Mouse (Mus musculus): ENCODE data around the gene Epp13. TPM values are rescaled to one million over a fixed set of nuclear protein-coding genes. Genes with fewer than 3 reads are reported as not detected.
A peak's percentile ranks its signal among the peaks of the same experiment; 100 is the strongest.
"Not testable (repeated sequence)": the region's sequence is repeated elsewhere in the genome, so short reads cannot be mapped to it uniquely, and the experiment has no call there.

The Epp13 gene
- polyA plus RNA-seq, 1 experiment from 2014 or later = not detected

GRCm38 (mm10) chr7:6277906-6278305 is 25.4 kb downstream of the Epp13 start:
- Histone ChIP-seq H3K4me1 (ENCODE audit: control insufficient read depth, insufficient read depth, low read length) (no peaks in the 10 kb centered on the region), H3K4me3 (replicated peaks; ENCODE audit: low read depth, low read length) (no peak overlapping the region), H3K9me3 (ENCODE audit: control insufficient read depth, low read length) (no peaks in the 10 kb centered on the region), H3K4me2 (ENCODE audit: low read length) (no peak overlapping the region), H3K9ac (replicated peaks; ENCODE audit: low read length) (no peak overlapping the region), H3K27ac (replicated peaks; ENCODE audit: low read depth, low read length) (no peak overlapping the region), H3K27me3 (ENCODE audit: control insufficient read depth, insufficient read depth, low read length) (no peaks in the 10 kb centered on the region), H3K36me3 (ENCODE audit: control insufficient read depth, insufficient read depth, low read length) (no peaks in the 10 kb centered on the region)
- 57% methylated on average over 3 of the region's 3 CpGs for WGBS
- no peak for DNase-seq
- no peak for ATAC-seq (ENCODE audit: low FRiP score, low TSS enrichment)

DNA sequence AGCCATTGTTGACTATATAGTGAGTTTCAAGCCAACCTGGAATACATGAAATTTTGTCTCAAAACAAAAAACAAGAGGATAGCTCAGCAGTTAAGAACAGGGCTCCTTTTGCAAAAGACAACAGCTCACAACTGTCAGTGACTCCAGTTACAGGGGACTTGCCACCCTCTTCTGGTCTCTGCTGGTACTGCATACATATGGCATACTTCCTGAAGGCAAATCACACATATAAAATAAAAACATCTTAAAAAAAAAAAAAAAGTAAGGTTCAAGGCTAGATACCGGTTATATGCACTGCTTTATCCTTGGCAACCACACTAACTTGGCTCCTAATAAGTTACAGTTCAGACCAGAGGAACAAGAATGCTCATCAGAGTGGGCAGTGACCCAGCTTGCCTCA is 30.2 kb downstream of the Epp13 start:
- no peaks in the 10 kb centered on the region for H3K9me3 ChIP-seq (ENCODE audit: control insufficient read depth, low read length)
- H3K9ac ChIP-seq (replicated peaks; ENCODE audit: low read length) = peak overlapping the region; percentile 54; the same call in 1 of the 2 replicates
- no peak overlapping the region for H3K27ac ChIP-seq (replicated peaks; ENCODE audit: low read depth, low read length)
- H3K4me3 ChIP-seq (replicated peaks; ENCODE audit: low read depth, low read length) = peak overlapping the region; percentile 47
- WGBS = 3% methylated on average over 1 of the region's 1 CpGs
- peak; percentile 92 for DNase-seq
- peaks cover 9% of the 10 kb centered on the region for H3K4me1 ChIP-seq (ENCODE audit: control insufficient read depth, insufficient read depth, low read length)
- no peaks in the 10 kb centered on the region for H3K27me3 ChIP-seq (ENCODE audit: control insufficient read depth, insufficient read depth, low read length)
- ATAC-seq (ENCODE audit: low FRiP score, low TSS enrichment) = no peak
- H3K4me2 ChIP-seq (ENCODE audit: low read length) = peak overlapping the region; percentile 58
- no peaks in the 10 kb centered on the region for H3K36me3 ChIP-seq (ENCODE audit: control insufficient read depth, insufficient read depth, low read length)

DNA sequence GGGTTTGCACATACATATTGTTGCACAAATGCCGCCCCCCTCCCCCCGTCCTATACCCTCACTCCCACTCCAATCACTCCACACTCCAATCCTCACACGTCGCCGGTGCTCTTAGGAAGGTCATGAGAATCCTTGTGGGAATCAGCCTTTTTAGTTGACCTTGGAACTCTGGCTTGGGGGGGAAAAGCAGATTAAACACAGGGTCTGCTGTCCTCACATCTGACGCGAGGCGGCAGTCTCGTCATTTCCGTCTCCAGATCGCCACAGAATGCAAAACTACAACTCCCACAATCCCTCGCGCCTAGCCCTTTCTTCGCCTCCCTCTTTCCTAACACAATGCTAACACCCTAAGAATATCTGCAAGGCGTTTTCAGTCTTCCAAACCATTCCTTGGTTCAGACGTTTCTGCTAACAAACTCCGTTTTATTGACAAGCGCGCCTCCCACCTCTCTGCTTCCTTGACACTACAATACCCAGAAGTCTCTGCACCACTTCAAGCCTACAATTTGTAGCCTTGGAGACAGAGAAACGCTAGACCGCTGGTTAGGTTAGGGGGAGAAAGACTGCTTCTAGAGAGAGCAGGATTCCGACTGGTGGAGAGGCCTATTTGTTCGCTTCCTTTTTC is 31.1 kb downstream of the Epp13 start:
- WGBS = under 1% methylated on average over 23 of the region's 23 CpGs
- H3K27me3 ChIP-seq (ENCODE audit: control insufficient read depth, insufficient read depth, low read length) = no peaks in the 10 kb centered on the region
- peak overlapping the region; percentile 47 for H3K4me3 ChIP-seq (replicated peaks; ENCODE audit: low read depth, low read length)
- H3K4me1 ChIP-seq (ENCODE audit: control insufficient read depth, insufficient read depth, low read length) = peaks cover 13% of the 10 kb centered on the region
- H3K9me3 ChIP-seq (ENCODE audit: control insufficient read depth, low read length) = no peaks in the 10 kb centered on the region
- ATAC-seq (ENCODE audit: low FRiP score, low TSS enrichment) (peak; percentile 69), DNase-seq (peak; percentile 94)
- no peaks in the 10 kb centered on the region for H3K36me3 ChIP-seq (ENCODE audit: control insufficient read depth, insufficient read depth, low read length)
- H3K4me2 ChIP-seq (ENCODE audit: low read length) = peak overlapping the region; percentile 58
- peak overlapping the region; percentile 54 for H3K9ac ChIP-seq (replicated peaks; ENCODE audit: low read length)
- peak overlapping the region; percentile 91 for H3K27ac ChIP-seq (replicated peaks; ENCODE audit: low read depth, low read length)

- H3K9ac ChIP-seq (replicated peaks; ENCODE audit: low read length) = no peak overlapping the region
- no peaks in the 10 kb centered on the region for H3K9me3 ChIP-seq (ENCODE audit: control insufficient read depth, low read length)
- H3K4me2 ChIP-seq (ENCODE audit: low read length) = peak overlapping the region; percentile 58; the same call in 1 of the 2 replicates
- no peak overlapping the region for H3K4me3 ChIP-seq (replicated peaks; ENCODE audit: low read depth, low read length)
- 91% methylated on average over 4 of the region's 4 CpGs for WGBS
- no peak overlapping the region for H3K27ac ChIP-seq (replicated peaks; ENCODE audit: low read depth, low read length)
- H3K27me3 ChIP-seq (ENCODE audit: control insufficient read depth, insufficient read depth, low read length) = no peaks in the 10 kb centered on the region
- peaks cover under 1% of the 10 kb centered on the region; the same call in 1 of the 2 replicates for H3K36me3 ChIP-seq (ENCODE audit: control insufficient read depth, insufficient read depth, low read length)
- DNase-seq = no peak
- ATAC-seq (ENCODE audit: low FRiP score, low TSS enrichment) = no peak
- peaks cover 13% of the 10 kb centered on the region for H3K4me1 ChIP-seq (ENCODE audit: control insufficient read depth, insufficient read depth, low read length)
Measured at GRCm38 (mm10) chr7:6284442-6285012, 32.0 kb downstream of the Epp13 start.

GRCm38 (mm10) chr7:6285366-6285765 is 32.9 kb downstream of the Epp13 start:
- no peak overlapping the region for H3K9ac ChIP-seq (replicated peaks; ENCODE audit: low read length)
- H3K4me3 ChIP-seq (replicated peaks; ENCODE audit: low read depth, low read length) = no peak overlapping the region; the same call in 1 of the 2 replicates
- no peak for DNase-seq
- WGBS = 89% methylated on average over 6 of the region's 6 CpGs
- H3K27ac ChIP-seq (replicated peaks; ENCODE audit: low read depth, low read length) = no peak overlapping the region
- no peaks in the 10 kb centered on the region for H3K27me3 ChIP-seq (ENCODE audit: control insufficient read depth, insufficient read depth, low read length)
- peak overlapping the region; percentile 73; the same call in 1 of the 2 replicates for H3K4me2 ChIP-seq (ENCODE audit: low read length)
- no peak for ATAC-seq (ENCODE audit: low FRiP score, low TSS enrichment)
- H3K4me1 ChIP-seq (ENCODE audit: control insufficient read depth, insufficient read depth, low read length) = peaks cover 13% of the 10 kb centered on the region
- H3K9me3 ChIP-seq (ENCODE audit: control insufficient read depth, low read length) = no peaks in the 10 kb centered on the region
- peaks cover 6% of the 10 kb centered on the region for H3K36me3 ChIP-seq (ENCODE audit: control insufficient read depth, insufficient read depth, low read length)

DNA sequence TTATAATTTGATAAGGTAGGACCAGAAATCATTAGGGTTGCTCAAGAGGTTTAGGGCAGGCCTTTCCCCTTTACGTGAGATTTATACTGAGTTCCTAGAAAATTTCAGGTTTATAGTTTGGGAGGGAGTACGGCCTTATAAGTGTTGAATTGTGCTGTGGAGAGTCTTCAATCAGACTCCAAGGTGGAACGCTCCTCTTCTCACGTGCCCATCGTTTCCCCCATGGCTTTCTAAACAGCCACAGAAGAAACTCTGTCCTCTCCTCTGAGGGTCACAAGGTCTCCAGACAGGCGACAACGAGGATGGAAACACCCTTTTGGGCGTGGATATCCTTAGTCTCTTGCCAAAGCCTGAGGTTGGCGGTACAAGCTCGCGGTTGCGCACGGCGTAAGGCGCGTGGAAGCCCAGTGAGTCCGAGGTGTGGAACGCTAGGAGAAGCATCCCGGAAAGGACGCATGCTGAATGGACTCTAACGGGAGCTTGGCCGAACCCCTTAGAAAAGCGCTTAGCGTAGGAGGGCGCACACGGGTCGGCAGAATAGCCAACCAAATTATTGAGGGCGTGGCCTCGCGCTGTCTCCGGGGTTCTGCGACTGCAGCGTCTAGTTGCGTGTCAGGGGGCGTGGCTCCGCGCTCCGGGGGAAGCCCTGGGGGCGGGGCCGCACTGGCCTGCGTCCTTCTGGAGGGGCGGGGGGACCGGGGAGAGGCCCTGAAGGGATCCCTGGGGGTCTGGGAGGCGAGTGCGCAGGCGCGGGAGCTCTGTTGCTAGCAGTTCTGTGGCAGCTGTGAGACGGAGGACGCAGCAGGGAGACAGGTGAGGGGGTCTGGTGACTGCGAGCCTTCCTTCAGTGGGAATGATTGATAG is 33.6 kb downstream of the Epp13 start, which contains the start of gene Zfp667:
TSS of gene Zfp667 (plus strand) at position 738 of the 864 bp plus-strand sequence.
- 3% methylated on average over 50 of the region's 50 CpGs for WGBS
- Histone ChIP-seq H3K27me3 (ENCODE audit: control insufficient read depth, insufficient read depth, low read length) (no peaks in the 10 kb centered on the region), H3K4me1 (ENCODE audit: control insufficient read depth, insufficient read depth, low read length) (peaks cover 13% of the 10 kb centered on the region), H3K36me3 (ENCODE audit: control insufficient read depth, insufficient read depth, low read length) (peaks cover 13% of the 10 kb centered on the region), H3K27ac (replicated peaks; ENCODE audit: low read depth, low read length) (peak within 1 kb of the TSS; percentile 83), H3K9ac (replicated peaks; ENCODE audit: low read length) (peak within 1 kb of the TSS; percentile 50), H3K4me3 (replicated peaks; ENCODE audit: low read depth, low read length) (peak within 1 kb of the TSS; percentile 49), H3K4me2 (ENCODE audit: low read length) (peak within 1 kb of the TSS; percentile 73), H3K9me3 (ENCODE audit: control insufficient read depth, low read length) (no peaks in the 10 kb centered on the region)
- DNase-seq = peak; percentile 99
- peak; percentile 82 for ATAC-seq (ENCODE audit: low FRiP score, low TSS enrichment)

GRCm38 (mm10) chr7:6286921-6287531 is 34.5 kb downstream of the Epp13 start:
- Histone ChIP-seq H3K9ac (replicated peaks; ENCODE audit: low read length) (peak overlapping the region; percentile 50), H3K4me3 (replicated peaks; ENCODE audit: low read depth, low read length) (peak overlapping the region; percentile 49), H3K27me3 (ENCODE audit: control insufficient read depth, insufficient read depth, low read length) (no peaks in the 10 kb centered on the region), H3K9me3 (ENCODE audit: control insufficient read depth, low read length) (no peaks in the 10 kb centered on the region), H3K4me2 (ENCODE audit: low read length) (peak overlapping the region; percentile 73), H3K36me3 (ENCODE audit: control insufficient read depth, insufficient read depth, low read length) (peaks cover 17% of the 10 kb centered on the region), H3K4me1 (ENCODE audit: control insufficient read depth, insufficient read depth, low read length) (peaks cover 13% of the 10 kb centered on the region), H3K27ac (replicated peaks; ENCODE audit: low read depth, low read length) (peak overlapping the region; percentile 83)
- ATAC-seq (ENCODE audit: low FRiP score, low TSS enrichment) (0 out of 2 replicates have a peak, but pooled peaks have one; percentile 12), DNase-seq (peak; percentile 75)
- WGBS = 23% methylated on average over 15 of the region's 15 CpGs

GRCm38 (mm10) chr7:6291121-6291520 is 38.6 kb downstream of the Epp13 start:
- 94% methylated on average over 5 of the region's 6 CpGs for WGBS
- not testable (repeated sequence) for DNase-seq; H3K4me2 ChIP-seq (ENCODE audit: low read length); H3K4me3 ChIP-seq (replicated peaks; ENCODE audit: low read depth, low read length); H3K27me3 ChIP-seq (ENCODE audit: control insufficient read depth, insufficient read depth, low read length); ATAC-seq (ENCODE audit: low FRiP score, low TSS enrichment); H3K27ac ChIP-seq (replicated peaks; ENCODE audit: low read depth, low read length); H3K9me3 ChIP-seq (ENCODE audit: control insufficient read depth, low read length); H3K9ac ChIP-seq (replicated peaks; ENCODE audit: low read length)
- H3K4me1 ChIP-seq (ENCODE audit: control insufficient read depth, insufficient read depth, low read length) = peaks cover 13% of the 10 kb centered on the region
- peaks cover 53% of the 10 kb centered on the region for H3K36me3 ChIP-seq (ENCODE audit: control insufficient read depth, insufficient read depth, low read length)
